Mouse (Mus musculus) heart, adult 2 months (tissue): ENCODE data around the gene Atp13a5.

Experiments used
- CTCF ChIP-seq: fragments of 200-600 bp; IDR thresholded peaks from 2 replicates; pipeline ENCODE4 v1.8.1; 2022; ENCODE audit warnings: antibody characterized with exemption, mild to moderate bottlenecking, moderate library complexity
- EP300 ChIP-seq: fragments of 200-500 bp; IDR thresholded peaks from 2 replicates; pipeline ENCODE4 v1.6.1; 2011; ENCODE audit warnings: low read depth, low read length, control low read depth; ENCODE audit not compliant: insufficient read depth
- POLR2A ChIP-seq: fragments of 200-500 bp; IDR thresholded peaks from 2 replicates; pipeline ENCODE4 v1.6.1; 2011; ENCODE audit warnings: mild to moderate bottlenecking, low read depth, low read length, control low read depth; ENCODE audit not compliant: insufficient read depth

DNA sequence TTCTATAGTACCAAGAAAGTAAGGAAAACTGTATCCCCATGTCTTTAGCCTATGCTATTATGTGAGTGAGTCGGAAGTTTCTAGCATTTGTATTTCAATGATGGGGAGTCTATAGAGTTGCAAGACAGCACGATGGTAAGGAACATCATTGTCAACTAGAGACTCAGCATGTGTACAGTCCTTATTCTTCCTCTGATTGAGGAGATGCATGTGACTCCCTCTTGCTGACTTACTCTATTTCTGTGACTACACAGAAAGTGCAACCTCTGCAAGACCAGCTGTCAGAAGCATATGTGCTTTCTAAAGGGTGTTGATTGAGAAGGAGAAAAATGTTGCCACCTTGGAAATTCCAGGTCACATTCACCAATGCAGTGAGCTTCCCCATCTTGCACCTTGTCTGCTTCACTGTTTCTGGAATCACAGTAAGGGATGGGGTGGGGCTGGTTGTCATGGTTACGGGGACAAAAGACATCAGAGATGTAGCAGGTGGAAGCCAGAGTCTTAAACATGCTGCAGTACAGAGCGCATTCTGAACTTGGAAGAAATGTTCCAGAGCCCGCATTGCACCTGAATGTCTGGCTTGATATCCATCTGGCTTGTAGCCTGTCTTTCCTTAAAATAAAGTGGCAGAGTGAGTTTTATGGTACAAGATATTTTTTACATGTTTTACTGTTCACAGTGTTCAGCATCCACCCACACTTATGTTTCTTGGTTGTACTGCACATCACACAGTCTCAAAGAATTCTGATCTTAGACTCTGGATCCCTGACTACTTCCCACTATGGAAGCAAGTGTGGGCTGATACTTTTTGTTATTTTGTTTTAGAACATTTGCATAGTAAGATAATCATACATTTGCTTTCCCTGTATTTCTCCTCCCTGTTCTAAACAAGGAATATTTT lies 161.9 kb downstream of the Atp13a5 start:
- TF ChIP-seq CTCF (no peak), POLR2A (no peak), EP300 (no peak)
